Comparison of ENCODE assay signal across 8 mouse cellular contexts in genomic region chr6:34875966-34876834, GRCm38 (mm10). TPM values are rescaled to one million over a fixed set of nuclear protein-coding genes. Genes with fewer than 3 reads are reported as not detected.
DNase-seq lines count a peak whose midpoint lies in the region; ATAC-seq lines count a peak whose summit lies in the region.
"Had no signal": no experiment of that assay in that cellular context is flagged by ENCODE, and none has a peak within 500 bp of the region (broad histone marks: within the 10 kb centered on the region; RNA-seq: fewer than 3 reads in every experiment).

No protein-coding gene starts in this region.

- peaks cover 53% of the 10 kb centered on the region for H3K36me3 ChIP-seq in limb, embryonic 13.5 days
- H3K36me3 ChIP-seq in midbrain, embryonic 16.5 days (ENCODE audit: control insufficient read depth, insufficient read depth, low read length): peaks cover 6% of the 10 kb centered on the region; the same call in 1 of the 2 replicates

- DNase-seq in right cerebral cortex, postnatal 25 days: peak; percentile 2
- no peak for DNase-seq in right cerebral cortex, adult 2 months (ENCODE audit: low spot score in 2 of 2)
- DNase-seq in ovary, postnatal 36 days (ENCODE audit: low spot score): no peak
- no peak for DNase-seq in left cerebral cortex, postnatal 25 days (ENCODE audit: low spot score in 2 of 2)

- peaks cover 29% of the 10 kb centered on the region for H3K4me1 ChIP-seq in limb, embryonic 13.5 days
- peaks cover 17% of the 10 kb centered on the region for H3K4me1 ChIP-seq in midbrain, embryonic 16.5 days (ENCODE audit: control insufficient read depth, insufficient read depth, low read length)

- peak overlapping the region; percentile 86; the same call in 1 of the 2 replicates for H3K9ac ChIP-seq in limb, embryonic 13.5 days
- no peak overlapping the region for H3K9ac ChIP-seq in midbrain, embryonic 16.5 days (ENCODE audit: low read depth, low read length)

- H3K27me3 ChIP-seq in limb, embryonic 13.5 days: no peaks in the 10 kb centered on the region
- no peaks in the 10 kb centered on the region for H3K27me3 ChIP-seq in midbrain, embryonic 16.5 days (ENCODE audit: control insufficient read depth, insufficient read depth, low read depth, low read length)

- intact Hi-C loops in left cerebral cortex, postnatal 25 days (cut with DNase I): loop anchor here (5.0 kb wide), 1 partner anchor 364 kb away; no protein-coding TSS in a partner anchor

- peak; percentile 56 for ATAC-seq in erythroid progenitor cell, adult 5-6 weeks (replicated peaks; ENCODE audit: low FRiP score, poor library complexity, severe bottlenecking)
- ATAC-seq in limb, embryonic 13.5 days (ENCODE audit: low FRiP score, low read depth): no peak
- no peak for ATAC-seq in midbrain, embryonic 16.5 days

- no peak overlapping the region for H3K27ac ChIP-seq in limb, embryonic 13.5 days
- no peak overlapping the region for H3K27ac ChIP-seq in midbrain, embryonic 16.5 days (ENCODE audit: low read length)

- WGBS in limb, embryonic 13.5 days: 61% methylated on average over 12 of the region's 12 CpGs
- WGBS in midbrain, embryonic 16.5 days: 58% methylated on average over 12 of the region's 12 CpGs

- H3K4me3 ChIP-seq in limb, embryonic 13.5 days: peak overlapping the region; percentile 78; the same call in 1 of the 2 replicates
- H3K4me3 ChIP-seq in midbrain, embryonic 16.5 days (ENCODE audit: low read depth, low read length): no peak overlapping the region

- H3K9me3 ChIP-seq in limb, embryonic 13.5 days: no peaks in the 10 kb centered on the region
- H3K9me3 ChIP-seq in midbrain, embryonic 16.5 days (replicated peaks; ENCODE audit: control insufficient read depth, low read length, poor library complexity, severe bottlenecking): no peaks in the 10 kb centered on the region

- peak overlapping the region; percentile 78 for H3K4me2 ChIP-seq in limb, embryonic 13.5 days (replicated peaks)
- H3K4me2 ChIP-seq in midbrain, embryonic 16.5 days (ENCODE audit: low read length): peak overlapping the region; percentile 74; the same call in 1 of the 2 replicates

RNA-seq across cellular contexts. Expression of gene Cyren, which starts 1.7 kb away (rescaled TPM):
- 6.7 and 10.5 TPM in 2 replicates for total RNA-seq in erythroid progenitor cell, adult 5-6 weeks (2015; ENCODE audit: low replicate concordance)
- 6.7 and 9.4 TPM in 2 replicates for total RNA-seq in erythroid progenitor cell, adult 5-6 weeks (2017; ENCODE audit: low replicate concordance)
- polyA plus RNA-seq in limb, embryonic 13.5 days (2015; fragmentation: Nextera tagmentation; extraction: Ambion mirVana): 18.0 and 18.8 TPM in 2 replicates
- 9.1 and 9.3 TPM in 2 replicates for polyA plus RNA-seq in midbrain, embryonic 16.5 days (2015; fragmentation: Nextera tagmentation; extraction: Ambion mirVana)
- total RNA-seq in left cerebral cortex, postnatal 25 days (2021): 1 to 10 TPM; 5.5 to 6.1 TPM

RNA-seq across cellular contexts. Expression of gene Tmem140, which starts 13.3 kb away (rescaled TPM):
- 3.8 TPM in 1 of 2 replicates, not detected in the other for total RNA-seq in erythroid progenitor cell, adult 5-6 weeks (2015; ENCODE audit: low replicate concordance)
- 3.6 and 5.4 TPM in 2 replicates for total RNA-seq in erythroid progenitor cell, adult 5-6 weeks (2017; ENCODE audit: low replicate concordance)
- polyA plus RNA-seq in limb, embryonic 13.5 days (2015; fragmentation: Nextera tagmentation; extraction: Ambion mirVana): 2.5 and 2.7 TPM in 2 replicates
- 1.1 and 1.2 TPM in 2 replicates for polyA plus RNA-seq in midbrain, embryonic 16.5 days (2015; fragmentation: Nextera tagmentation; extraction: Ambion mirVana)
- 1 to 10 TPM; 2.0 to 2.4 TPM for total RNA-seq in left cerebral cortex, postnatal 25 days (2021)

RNA-seq across cellular contexts. Expression of gene Wdr91, which starts 34.5 kb away (rescaled TPM):
- 35.6 and 63.1 TPM in 2 replicates for total RNA-seq in erythroid progenitor cell, adult 5-6 weeks (2015; ENCODE audit: low replicate concordance)
- total RNA-seq in erythroid progenitor cell, adult 5-6 weeks (2017; ENCODE audit: low replicate concordance): 74.3 and 74.4 TPM in 2 replicates
- 11.3 and 11.5 TPM in 2 replicates for polyA plus RNA-seq in limb, embryonic 13.5 days (2015; fragmentation: Nextera tagmentation; extraction: Ambion mirVana)
- 15.5 and 15.6 TPM in 2 replicates for polyA plus RNA-seq in midbrain, embryonic 16.5 days (2015; fragmentation: Nextera tagmentation; extraction: Ambion mirVana)
- total RNA-seq in left cerebral cortex, postnatal 25 days (2021): 10 to 100 TPM; 28.3 to 36.4 TPM

RNA-seq across cellular contexts. Expression of gene Stra8, which starts 43.8 kb away (rescaled TPM):
- not detected in 2 replicates for total RNA-seq in erythroid progenitor cell, adult 5-6 weeks (2015; ENCODE audit: low replicate concordance)
- not detected in 2 replicates for total RNA-seq in erythroid progenitor cell, adult 5-6 weeks (2017; ENCODE audit: low replicate concordance)
- not detected in 2 replicates for polyA plus RNA-seq in limb, embryonic 13.5 days (2015; fragmentation: Nextera tagmentation; extraction: Ambion mirVana)
- not detected in 2 replicates for polyA plus RNA-seq in midbrain, embryonic 16.5 days (2015; fragmentation: Nextera tagmentation; extraction: Ambion mirVana)
- not detected for total RNA-seq in left cerebral cortex, postnatal 25 days (2021)
- polyA plus RNA-seq: embryonic facial prominence, embryonic 11.5 days had no signal
